Mouse (Mus musculus): ENCODE measurements at regions not wholly inside any gene's neighbourhood (a gene's known extent, or its start where the extent isn't known, plus 50 kb on each side); places are given as distances from the start of the nearest gene placed in this dataset.

DNA sequence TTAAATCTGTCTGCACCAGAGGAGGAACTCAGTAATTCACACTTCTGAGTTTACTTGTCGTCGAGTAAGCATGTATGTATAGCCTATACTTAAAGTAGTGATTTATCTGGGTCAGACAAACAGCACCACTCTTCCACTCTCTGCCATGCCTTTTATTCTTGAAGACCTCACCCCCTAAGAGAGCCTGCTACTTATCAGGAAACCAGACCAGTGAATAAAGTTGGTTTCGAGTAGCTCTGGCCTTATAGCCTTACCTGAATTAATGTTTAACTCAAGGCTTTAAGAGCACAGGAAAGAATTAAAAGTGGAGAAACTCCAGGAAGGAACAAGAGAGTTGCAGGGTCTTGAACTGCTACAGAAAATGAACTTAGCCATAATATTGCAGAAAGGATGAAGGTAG, 398.1 kb downstream of the Lmo4 start:
- DNase-seq (ENCODE audit: low spot score) = no peak

DNA sequence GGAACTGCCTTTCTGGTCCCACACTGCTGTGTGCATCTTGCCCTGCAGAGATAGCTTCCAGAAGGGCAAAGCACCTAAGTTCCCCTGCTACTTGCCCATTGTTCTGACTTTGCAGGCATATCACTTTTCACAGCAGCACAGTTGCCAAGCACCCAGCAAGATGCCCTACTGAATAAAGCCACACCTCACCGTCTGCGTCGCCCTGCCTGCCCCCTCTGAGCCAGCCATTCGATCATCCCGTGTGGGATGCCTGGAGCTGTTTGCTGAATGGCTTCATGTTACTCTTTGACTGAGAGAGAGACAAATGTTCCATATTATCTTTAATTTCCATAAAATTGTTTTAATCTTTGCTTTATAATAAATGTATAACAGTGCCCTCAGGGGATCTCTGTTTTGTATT, 407.2 kb downstream of the Lmo4 start:
- no peak for DNase-seq (ENCODE audit: low spot score)

DNA sequence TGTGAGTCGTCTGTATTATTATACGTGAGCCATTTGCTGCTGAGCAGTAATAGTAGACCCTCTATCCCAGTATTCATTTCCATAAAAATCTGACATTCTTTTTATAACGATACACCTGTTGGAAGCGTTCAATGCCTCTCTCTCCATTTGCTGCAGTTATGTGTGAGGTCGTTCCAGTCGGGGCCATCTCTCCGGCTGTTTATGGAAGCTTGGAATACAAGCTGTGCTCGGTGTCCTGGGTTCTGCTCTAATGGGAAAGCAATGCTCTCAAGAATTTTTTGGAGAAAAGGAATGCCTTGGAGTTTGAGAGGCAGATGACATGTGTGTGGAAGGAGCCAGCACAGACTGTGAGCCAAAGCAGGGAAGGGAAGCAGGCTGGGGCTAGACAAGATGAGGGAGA, 414.1 kb downstream of the Lmo4 start:
- DNase-seq (ENCODE audit: low spot score) = no peak

DNA sequence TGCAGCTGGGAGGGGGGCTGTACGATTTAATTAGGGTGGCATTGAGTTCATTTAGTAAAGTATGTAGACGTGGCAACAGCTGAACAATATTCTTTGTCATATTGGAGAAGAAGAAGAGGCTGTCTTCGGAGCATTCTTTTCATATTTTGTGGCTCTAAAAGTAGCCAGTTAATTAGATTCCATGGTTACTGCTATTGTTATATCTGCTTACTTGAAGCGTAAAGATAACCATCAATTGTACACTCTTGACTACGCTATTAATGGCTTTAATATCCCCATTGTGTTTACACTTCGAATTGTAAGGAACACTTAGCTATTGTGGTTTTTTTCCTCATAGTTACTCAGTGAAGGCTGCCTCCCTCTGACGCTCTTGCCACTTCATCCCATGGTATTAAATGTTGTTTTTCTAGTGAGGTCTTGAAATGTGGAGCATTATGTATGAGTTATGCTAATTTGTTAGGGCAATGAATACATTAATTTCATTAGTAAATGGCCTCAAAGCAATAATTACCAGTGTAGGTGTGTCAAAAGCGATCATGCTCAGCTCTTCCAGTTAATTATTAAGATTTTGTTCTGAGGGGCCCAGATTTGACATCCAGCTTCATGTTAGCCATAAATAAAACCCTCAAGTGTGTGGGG, 415.0 kb downstream of the Lmo4 start:
- no peak for DNase-seq (ENCODE audit: low spot score)

DNA sequence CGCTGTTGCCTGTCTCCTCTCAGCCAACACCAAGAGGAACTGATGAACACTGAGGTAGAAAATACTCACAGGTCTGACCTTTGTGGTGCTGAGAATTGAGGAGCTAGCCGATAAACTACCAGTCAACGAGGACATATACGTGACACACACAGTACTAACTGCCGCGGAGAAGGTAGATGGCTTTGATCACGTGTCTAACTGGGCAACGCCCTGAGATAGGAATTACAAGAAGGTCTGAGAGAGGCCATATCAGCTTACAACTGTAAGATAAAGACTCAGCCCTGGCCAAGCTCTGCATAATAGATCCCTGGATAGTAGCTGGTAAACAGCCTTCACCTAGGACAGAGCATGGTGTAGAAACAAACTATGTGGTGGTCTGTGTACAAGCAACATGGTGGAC, 418.1 kb downstream of the Lmo4 start:
- no peak for DNase-seq (ENCODE audit: low spot score)

DNA sequence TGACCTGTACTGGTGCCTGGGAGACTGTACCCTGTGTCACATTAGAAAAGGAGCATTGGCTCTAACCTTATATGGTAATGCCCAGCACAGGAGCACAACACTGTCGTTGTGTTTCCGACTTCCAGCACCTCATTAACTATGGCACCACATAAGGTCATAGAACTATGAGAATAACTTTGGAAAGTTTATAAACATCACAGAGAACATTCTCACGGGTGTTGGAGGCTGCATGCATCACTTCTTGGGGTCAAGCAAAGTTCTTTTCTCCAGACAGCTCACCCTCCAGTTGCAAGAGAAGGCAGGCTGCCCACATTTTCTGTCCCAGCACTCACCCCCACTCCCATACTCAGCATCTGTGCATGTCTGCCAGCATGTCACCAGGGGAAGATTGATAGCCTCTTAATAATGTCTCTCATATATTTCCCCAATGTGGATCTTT, 420.6 kb downstream of the Lmo4 start:
- DNase-seq (ENCODE audit: low spot score) = no peak

DNA sequence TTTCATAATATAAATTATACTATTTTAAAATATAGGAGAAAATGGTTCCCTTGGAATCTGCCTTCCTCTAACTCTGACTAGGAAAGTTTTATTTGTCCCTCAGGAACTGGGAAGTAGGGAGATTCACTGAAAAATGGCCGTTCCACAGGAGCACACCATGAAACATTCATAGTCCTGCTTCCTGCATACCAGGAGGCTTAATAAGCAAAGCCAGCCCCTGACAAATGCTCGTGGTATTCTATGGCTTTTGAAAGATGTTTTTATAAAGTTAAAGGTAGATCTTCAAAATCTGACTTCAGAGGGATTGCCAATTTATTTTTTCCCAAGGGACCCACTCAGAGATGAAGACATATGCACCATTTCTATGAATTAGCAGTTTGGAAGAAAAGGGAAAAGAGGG, 426.9 kb downstream of the Lmo4 start:
- no peak for DNase-seq (ENCODE audit: low spot score)

DNA sequence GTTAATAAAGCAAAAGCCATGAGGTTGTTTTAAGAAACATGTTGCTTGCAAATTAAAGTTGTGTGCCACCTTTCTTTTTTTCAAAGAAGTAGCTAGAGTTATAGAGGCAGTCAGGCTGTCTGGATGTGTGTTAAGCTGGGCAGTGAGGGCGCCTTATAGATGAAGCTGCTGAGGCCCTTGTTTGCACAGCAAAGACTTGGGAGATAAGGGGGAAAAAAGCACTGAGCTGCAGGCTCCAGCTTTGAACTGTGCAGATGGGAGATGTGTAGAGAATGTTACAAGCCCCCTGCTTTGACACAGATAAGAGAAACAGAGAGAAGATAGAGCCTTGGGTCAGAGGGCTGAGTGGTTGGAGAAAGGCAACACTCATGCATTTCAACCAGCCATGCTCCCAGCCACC, 445.7 kb downstream of the Lmo4 start:
- DNase-seq (ENCODE audit: low spot score) = no peak

DNA sequence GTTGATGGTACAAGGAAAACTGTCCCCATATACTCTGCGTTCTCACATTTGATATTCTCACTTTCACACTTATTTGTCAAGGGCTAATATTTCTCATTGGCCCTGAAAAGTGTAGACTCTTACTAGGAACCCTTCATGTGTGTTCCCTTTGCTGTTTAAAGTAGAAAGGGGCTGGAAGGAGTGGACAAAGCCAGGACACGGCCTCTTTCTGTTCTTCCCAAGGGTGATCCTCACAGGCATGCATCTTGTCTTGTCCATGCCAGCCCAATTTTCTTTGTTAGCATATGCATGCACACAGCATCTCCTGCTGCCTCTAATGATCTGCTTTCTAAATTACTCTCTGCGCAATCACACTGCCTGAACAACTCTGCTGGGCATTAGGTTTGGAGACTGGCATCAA, 451.8 kb downstream of the Lmo4 start:
- DNase-seq (ENCODE audit: low spot score) = no peak

DNA sequence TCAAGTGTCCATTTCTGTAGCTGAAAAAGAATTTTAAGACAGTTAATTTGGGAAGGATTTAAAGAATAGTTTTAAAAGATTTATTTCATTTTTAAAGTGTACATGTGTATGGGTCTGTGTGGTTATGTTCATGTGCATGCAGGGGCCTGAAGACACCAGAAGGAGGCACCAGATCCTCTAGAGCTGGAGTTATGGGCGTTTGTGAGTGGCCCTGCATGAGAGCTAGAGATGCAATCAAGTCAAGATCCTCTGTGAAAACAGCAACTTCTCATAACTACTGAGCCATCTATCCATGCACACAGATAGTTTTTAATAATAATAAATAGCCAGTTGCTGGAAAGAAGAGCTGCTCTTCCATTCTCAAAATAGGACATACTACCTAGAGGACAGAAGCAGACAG, 452.4 kb downstream of the Lmo4 start:
- no peak for DNase-seq (ENCODE audit: low spot score)

DNA sequence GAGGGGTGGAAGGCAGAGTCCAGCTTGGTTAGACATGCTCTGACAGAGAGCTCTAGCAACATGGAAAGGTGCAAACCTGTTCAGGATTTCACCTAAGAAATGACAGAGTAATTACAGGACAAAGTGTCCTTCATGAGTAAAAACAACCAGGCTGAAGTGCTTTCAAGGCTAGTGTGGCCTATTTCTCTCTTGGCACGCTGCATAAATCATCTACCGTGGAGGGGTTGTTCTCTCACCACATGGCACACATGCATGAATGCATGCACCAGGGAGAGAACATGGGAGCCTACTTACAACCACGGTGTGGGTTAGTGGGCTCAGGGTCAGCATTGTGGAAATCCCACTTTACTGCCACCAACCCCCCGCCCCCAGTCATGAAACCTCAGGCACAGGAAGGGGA, 454.9 kb downstream of the Lmo4 start:
- DNase-seq (ENCODE audit: low spot score) = no peak

DNA sequence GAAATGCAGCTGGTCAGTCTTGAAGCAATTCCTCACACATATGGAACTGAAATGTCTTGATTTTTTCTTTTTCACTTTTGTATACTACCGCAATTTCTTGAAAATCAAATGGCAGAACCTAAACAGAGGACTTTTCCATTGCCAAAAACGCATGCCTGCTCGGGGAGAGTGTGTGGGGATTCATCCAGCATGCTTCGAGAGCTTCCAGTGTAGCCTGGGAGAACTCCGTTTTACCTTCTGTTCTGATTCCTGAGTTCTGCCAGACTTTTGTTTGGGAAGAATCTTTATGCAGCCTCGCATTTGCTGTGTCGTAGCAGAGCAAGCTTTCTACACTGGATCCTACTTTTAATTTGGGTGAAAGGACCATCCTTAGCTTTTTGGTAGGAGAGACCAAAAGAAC, 461.4 kb downstream of the Lmo4 start:
- DNase-seq (ENCODE audit: low spot score) = no peak

DNA sequence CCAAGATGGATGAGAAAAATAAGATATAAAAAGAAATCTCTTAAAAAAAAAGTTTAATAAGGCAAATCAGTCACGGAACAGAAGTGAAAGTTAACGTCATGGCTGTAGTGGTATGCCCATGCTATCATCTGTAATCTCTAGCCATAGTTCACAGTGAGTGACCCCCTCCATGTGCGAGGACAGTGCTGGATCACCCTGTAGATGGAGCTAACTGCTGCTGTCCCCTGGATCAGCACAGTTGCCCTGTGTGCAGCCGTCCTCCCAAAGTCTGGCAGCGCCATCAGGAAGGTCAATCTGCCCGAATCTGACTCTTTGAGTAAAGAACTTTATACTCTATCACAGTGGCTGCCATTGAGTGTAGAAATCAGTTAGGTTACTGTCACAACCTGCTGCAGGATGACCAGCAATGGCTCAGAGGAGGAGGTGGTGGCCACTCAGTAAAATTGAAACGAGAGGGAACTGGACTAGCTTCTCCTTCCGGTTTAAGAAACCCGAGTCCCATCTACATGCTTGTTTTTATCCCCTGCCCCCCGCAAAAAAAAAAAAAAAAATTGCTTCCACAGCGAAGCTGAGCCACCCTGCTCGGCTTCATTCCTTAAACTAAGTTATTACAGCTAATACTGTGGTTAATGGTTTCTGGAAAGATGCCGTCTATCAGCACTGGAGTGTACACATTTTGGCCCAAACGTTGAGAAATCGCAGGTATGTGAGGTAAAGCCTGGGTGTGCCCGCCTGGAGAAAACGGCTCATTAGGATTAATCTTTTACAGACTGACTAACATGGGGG, 462.0 kb downstream of the Lmo4 start:
- no peak for DNase-seq (ENCODE audit: low spot score)

DNA sequence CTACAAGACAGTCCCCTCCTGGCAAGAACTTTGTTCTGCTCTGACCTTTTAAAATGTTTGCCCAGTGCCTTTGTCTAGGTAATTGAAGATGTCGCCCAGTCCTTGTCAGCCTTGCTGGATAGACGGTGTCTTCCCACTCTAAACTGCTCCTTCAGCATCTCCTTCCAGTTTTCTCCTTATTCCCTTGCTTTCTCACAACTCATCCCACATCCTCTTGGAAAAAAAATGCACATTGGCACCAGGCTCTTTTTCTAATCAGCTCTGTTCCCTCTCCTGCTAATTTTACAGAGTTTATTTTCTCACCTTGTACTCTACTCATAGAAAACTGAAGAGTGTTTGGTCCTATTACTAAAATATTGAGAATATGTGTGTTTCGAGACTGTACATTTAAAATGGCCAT, 466.3 kb downstream of the Lmo4 start:
- no peak for DNase-seq (ENCODE audit: low spot score)

DNA sequence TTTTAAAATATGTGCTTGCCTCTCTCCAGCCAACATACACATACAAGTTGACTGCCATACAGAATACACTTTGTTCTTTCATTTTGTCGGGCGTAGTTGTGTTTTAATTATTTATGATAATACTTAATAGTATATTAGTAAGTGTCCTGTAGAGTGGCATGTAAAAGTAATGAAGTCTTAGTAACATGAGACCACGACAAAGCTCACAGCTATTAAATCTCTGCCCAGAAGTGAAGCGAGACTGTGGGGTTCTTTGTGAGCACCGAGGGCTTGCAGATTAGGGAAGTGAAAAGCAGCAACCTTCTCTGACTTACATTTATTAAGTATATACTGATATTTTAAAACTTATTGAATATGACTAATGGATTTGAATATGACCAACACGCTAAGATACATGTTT, 467.2 kb downstream of the Lmo4 start:
- DNase-seq (ENCODE audit: low spot score) = no peak

DNA sequence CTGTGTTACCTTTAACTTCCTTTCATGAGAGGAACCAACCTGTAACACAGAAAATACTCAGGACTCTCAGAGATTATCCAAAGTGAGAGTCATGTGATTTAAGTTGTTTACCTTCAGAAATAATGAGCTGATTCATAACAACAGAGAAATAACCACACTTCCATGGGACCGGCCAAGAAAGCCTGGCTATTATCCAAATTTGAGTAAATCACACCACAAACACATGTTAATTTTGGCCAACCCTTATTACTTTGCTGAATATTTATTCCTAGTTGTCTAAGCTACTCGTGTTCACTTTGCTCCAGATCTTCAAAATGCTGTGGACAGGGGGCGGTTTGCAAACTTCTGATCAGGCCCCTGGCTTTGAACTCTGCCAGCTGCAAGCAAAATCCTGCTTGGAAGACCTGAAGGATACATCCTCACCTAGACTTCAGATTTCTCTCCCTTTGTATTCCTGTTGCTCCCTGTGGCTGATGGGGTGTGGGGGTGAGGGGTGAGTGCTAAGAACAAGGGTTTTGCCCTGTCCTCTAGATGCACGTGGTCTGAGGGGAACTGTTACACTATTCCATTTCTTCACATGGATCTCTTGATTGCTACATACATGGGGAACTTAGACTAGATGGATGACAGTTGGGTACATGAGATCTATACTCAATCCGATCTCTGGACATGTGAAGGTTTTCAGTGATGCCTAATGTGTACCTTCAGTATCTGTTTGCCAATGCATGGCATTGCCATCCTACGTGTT, 468.2 kb downstream of the Lmo4 start:
- DNase-seq (ENCODE audit: low spot score) = no peak

DNA sequence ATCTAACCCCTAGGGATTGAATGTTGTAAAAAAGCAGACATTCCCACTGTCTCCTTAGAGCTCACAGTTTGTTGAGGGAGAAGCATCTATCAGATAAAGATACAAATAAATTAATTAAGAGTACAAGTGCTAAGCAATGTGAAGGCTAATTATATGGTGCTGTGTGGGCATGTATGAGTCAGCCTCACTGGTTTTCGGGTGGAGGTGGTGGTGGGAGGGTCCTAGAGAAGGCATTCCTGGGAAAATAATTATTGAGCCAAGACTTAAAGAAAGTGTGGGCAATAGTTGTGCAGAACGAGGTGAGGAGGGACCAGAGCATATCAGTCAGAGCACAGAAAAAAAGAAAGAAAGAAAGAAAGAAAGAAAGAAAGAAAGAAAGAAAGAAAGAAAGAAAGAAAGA, 470.2 kb downstream of the Lmo4 start:
- DNase-seq (ENCODE audit: low spot score) = no peak

DNA sequence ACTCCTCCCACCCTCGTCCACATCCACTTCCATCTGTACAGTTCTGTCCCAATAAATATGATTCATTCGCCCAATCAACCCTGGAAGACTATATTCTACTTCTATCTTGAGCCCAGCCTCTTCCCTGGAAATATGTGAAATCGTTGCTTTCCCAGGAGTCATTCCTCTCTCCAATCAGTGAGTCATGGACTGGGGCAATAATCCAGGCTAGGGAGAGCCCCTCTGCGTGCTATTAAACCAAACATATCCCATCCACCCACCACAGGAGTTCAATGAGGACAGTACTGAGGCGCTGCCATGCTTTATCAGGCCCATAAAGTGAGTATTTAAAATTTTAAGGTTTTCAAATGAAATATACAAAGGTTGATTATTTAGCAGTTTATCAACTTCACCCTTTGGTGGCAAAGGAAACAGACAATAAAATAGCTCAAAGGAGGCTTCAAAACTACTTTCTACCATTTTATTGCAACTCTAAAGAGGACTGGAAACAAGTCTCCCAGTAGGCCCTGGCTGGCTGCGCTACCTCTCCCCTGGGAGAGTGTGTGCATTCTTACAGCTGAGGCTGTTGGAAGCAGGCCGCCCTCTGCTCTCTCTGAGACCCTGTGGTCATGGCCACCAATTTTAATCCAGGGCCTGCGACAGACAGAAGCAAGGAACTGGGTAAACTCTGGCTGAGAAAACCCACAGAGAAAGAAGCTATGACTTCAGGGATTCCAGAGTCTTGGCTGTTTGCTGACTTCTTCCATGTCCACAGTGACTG, 471.9 kb downstream of the Lmo4 start:
- no peak for DNase-seq (ENCODE audit: low spot score)

DNA sequence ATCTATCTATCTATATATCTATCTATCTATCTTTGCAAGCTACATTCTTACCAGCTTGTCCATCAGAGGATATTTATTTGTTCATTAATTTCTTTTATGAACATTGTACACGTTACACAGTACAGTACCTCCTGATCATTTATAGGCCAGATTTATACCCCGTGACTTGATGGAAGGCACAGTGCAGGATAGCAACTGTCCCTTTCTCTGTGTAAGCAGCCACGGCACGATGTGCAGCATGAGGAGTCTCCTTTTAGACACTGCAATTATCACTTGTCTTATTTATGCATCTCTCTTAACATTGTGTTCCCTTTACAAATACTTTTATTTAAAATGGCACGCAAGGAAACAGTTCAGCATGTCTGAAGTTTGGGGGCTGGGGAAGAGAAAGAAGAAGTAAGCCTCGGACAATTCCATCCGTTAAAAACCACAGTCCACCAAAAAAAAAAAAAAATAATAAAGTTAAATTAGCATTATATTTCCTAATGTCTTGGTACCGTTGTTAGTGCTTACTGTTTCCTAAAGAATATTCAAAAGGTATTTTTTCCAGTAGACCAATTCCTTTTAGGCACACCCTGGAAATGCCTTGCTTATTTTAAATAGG, 475.4 kb downstream of the Lmo4 start:
- DNase-seq (ENCODE audit: low spot score) = no peak

DNA sequence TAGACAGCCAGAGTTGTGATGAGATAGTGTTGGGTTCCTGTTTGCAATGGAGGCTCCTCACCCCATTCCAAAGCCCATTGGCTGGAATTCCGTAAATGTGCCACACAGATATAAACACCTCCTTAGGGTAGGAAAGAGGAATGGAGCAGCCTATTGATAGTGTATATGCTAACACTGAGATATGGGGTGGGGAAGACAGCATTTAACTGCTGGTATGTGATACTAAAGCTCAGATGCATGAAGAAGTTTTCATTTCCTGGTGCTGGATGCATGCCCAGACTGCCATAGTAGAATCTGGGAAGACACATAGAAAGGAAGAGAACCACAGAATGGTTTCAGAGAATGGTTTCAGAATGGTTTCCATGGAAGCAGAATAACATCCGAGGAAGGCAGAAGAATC, 482.4 kb downstream of the Lmo4 start:
- no peak for DNase-seq (ENCODE audit: low spot score)

DNA sequence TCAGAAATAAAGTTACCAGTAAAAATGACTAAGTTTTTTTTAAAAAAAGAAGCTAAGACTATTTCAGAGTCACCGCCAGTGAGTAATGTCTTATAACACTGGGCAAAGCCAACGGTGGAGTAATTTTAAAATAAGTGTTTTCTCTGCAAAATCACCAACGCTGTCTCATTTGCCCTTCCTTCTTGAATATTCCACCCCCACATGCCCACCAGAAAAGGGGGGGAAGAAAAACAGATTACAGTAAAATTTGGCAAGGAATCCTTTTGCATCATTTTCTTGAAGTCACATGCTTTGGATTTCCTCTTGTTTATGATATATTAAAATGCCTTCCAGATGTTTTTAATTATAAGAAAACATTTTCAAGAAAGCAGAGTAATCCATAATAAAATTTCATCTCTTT, 482.9 kb downstream of the Lmo4 start:
- no peak for DNase-seq (ENCODE audit: low spot score)

DNA sequence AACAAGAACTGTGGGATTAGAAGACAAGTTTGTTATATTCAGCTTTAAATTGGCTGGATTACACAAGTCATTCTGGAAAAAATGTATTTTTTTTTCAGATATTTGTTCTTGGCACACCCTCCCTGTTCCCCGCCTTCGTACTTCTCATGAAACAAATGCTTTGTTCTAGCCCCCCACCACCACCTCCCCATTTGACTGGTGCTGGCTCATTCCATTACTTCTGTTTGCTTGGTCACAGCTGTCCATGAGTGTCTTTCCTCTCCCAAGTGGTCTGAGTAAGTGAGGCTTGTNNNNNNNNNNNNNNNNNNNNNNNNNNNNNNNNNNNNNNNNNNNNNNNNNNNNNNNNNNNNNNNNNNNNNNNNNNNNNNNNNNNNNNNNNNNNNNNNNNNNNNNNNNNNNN, 491.8 kb downstream of the Lmo4 start:
- no peak for DNase-seq (ENCODE audit: low spot score)
